Mouse (Mus musculus): Measurements from ENCODE around the gene Tmtc1.

GRCm38 (mm10) chr6:148375015-148375414 is 69.2 kb downstream of the Tmtc1 start:
- TF ChIP-seq CTCF (IDR thresholded peaks at IDR 0.05; ENCODE audit: borderline replicate concordance, insufficient read depth, low read length) (no peak), POLR2A (IDR thresholded peaks at IDR 0.05; ENCODE audit: low read depth, low read length) (no peak)

Measured in embryonic fibroblast, embryonic 13.5 days (primary cell).